Mouse (Mus musculus) intestine, postnatal 0 days (tissue): ENCODE measurements around the gene Efcab5. TPM values are rescaled to one million over a fixed set of nuclear protein-coding genes. Genes with fewer than 3 reads are reported as not detected.
A peak's percentile ranks its signal among the peaks of the same experiment; 100 is the strongest.
"Not testable (repeated sequence)": the region's sequence is repeated elsewhere in the genome, so short reads cannot be mapped to it uniquely, and the experiment has no call there.

Source experiments
- ATAC-seq: fragments of 200-750 bp; cut with Nextera tagmentation; 2 replicates; pipeline ENCODE4 v1.8.0; 2017; ENCODE audit warnings: mild to moderate bottlenecking, moderate TSS enrichment, moderate library complexity
- H3K27ac ChIP-seq: fragments of 300-500 bp; sonication (generic); 2 replicates; pipeline ENCODE4 v1.5.1; 2014; ENCODE audit warnings: mild to moderate bottlenecking, low read depth, low read length, moderate library complexity
- H3K27me3 ChIP-seq: fragments of 300-500 bp; sonication (generic); replicated peaks from 2 replicates; pipeline ENCODE4 v1.6.1; 2014; ENCODE audit warnings: low read length, mixed read lengths; ENCODE audit not compliant: control insufficient read depth, insufficient read depth
- H3K36me3 ChIP-seq: fragments of 300-500 bp; sonication (generic); 2 replicates; pipeline ENCODE4 v1.6.1; 2014; ENCODE audit warnings: mild to moderate bottlenecking, moderate library complexity; ENCODE audit not compliant: control insufficient read depth, insufficient read depth
- H3K4me1 ChIP-seq: fragments of 300-500 bp; sonication (generic); replicated peaks from 2 replicates; pipeline ENCODE4 v1.6.1; 2014; ENCODE audit warnings: antibody characterized with exemption, low read length, mixed read lengths; ENCODE audit not compliant: control insufficient read depth, insufficient read depth
- H3K4me2 ChIP-seq: fragments of 300-500 bp; sonication (generic); replicated peaks from 2 replicates; pipeline ENCODE4 v1.6.1; 2014; ENCODE audit warnings: low read depth, mild to moderate bottlenecking, moderate library complexity
- H3K4me3 ChIP-seq: fragments of 300-500 bp; sonication (generic); 2 replicates; pipeline ENCODE4 v1.5.1; 2014; ENCODE audit warnings: low read depth, low read length
- H3K9ac ChIP-seq: fragments of 300-500 bp; sonication (generic); 2 replicates; pipeline ENCODE4 v1.6.1; 2014; ENCODE audit warnings: mild to moderate bottlenecking, low read depth, low read length
- H3K9me3 ChIP-seq: fragments of 300-500 bp; sonication (generic); 2 replicates; pipeline ENCODE4 v1.6.1; 2016; ENCODE audit warnings: mixed run types; ENCODE audit not compliant: control insufficient read depth
- CTCF ChIP-seq: sonication (generic); IDR thresholded peaks from 2 replicates; pipeline ENCODE4 v1.5.1; 2016; ENCODE audit warnings: low read depth, mild to moderate bottlenecking, control low read depth, antibody characterized with exemption, moderate library complexity
- WGBS: fragments of 180-500 bp; shearing (Covaris S2); extraction: QIAGEN DNeasy Blood & Tissue Kit; methylation state at CpG from one replicate; pipeline ENCODE4 v1.1.7; 2014; 5-methylcytosine and 5-hydroxymethylcytosine counted together
- polyA plus RNA-seq: library from polyadenylated mRNA; unstranded; fragments of >200 nt; fragmentation: Nextera tagmentation; extraction: Ambion mirVana; gene quantifications from 2 replicates; pipeline ENCODE4 v1.2.1, GENCODE M21; 2015

The Efcab5 gene
- polyA plus RNA-seq, 1 experiment from 2014 or later = 0.46 TPM

GRCm38 (mm10) chr11:77160744-77161143 lies 28.0 kb downstream of the Efcab5 start:
- no peaks in the 10 kb centered on the region for H3K27me3 ChIP-seq
- no peaks in the 10 kb centered on the region for H3K4me1 ChIP-seq
- no peaks in the 10 kb centered on the region; the same call in 1 of the 2 replicates for H3K9me3 ChIP-seq
- peak overlapping the region; percentile 21; the same call in 1 of the 2 replicates for H3K4me2 ChIP-seq
- ATAC-seq = peak; percentile 49
- no peak overlapping the region for H3K9ac ChIP-seq
- TF ChIP-seq CTCF = no peak
- H3K4me3 ChIP-seq = no peak overlapping the region
- H3K36me3 ChIP-seq = no peaks in the 10 kb centered on the region
- H3K27ac ChIP-seq = no peak overlapping the region
- WGBS = 32% methylated on average over 1 of the region's 1 CpGs

GRCm38 (mm10) chr11:77160341-77160740 lies 28.4 kb downstream of the Efcab5 start:
- Histone ChIP-seq H3K9ac (no peak overlapping the region), H3K27me3 (no peaks in the 10 kb centered on the region), H3K4me2 (peak overlapping the region; percentile 21), H3K27ac (no peak overlapping the region), H3K9me3 (no peaks in the 10 kb centered on the region; the same call in 1 of the 2 replicates), H3K36me3 (no peaks in the 10 kb centered on the region), H3K4me1 (no peaks in the 10 kb centered on the region), H3K4me3 (no peak overlapping the region)
- WGBS = 51% methylated on average over 9 of the region's 9 CpGs
- TF ChIP-seq CTCF = no peak
- ATAC-seq = peak; percentile 54

GRCm38 (mm10) chr11:77154214-77154613 lies 34.6 kb downstream of the Efcab5 start:
- H3K9me3 ChIP-seq = no peaks in the 10 kb centered on the region; the same call in 1 of the 2 replicates
- 79% methylated on average over 5 of the region's 5 CpGs for WGBS
- no peak overlapping the region for H3K9ac ChIP-seq
- no peak overlapping the region for H3K4me3 ChIP-seq
- no peak for ATAC-seq
- H3K27me3 ChIP-seq = no peaks in the 10 kb centered on the region
- no peaks in the 10 kb centered on the region for H3K4me1 ChIP-seq
- H3K36me3 ChIP-seq = no peaks in the 10 kb centered on the region
- no peak overlapping the region for H3K27ac ChIP-seq
- no peak for TF ChIP-seq CTCF
- no peak overlapping the region for H3K4me2 ChIP-seq

- 93% methylated on average over 6 of the region's 6 CpGs for WGBS
- Histone ChIP-seq H3K27me3 (no peaks in the 10 kb centered on the region), H3K9ac (no peak overlapping the region), H3K4me3 (no peak overlapping the region), H3K4me1 (no peaks in the 10 kb centered on the region), H3K27ac (no peak overlapping the region), H3K36me3 (no peaks in the 10 kb centered on the region), H3K4me2 (no peak overlapping the region), H3K9me3 (peaks cover 4% of the 10 kb centered on the region; the same call in 1 of the 2 replicates)
- ATAC-seq = no peak
- TF ChIP-seq CTCF = no peak
Observed at GRCm38 (mm10) chr11:77150806-77151205, 38.0 kb downstream of the Efcab5 start.

- not testable (repeated sequence) for H3K36me3 ChIP-seq, H3K4me2 ChIP-seq, H3K4me3 ChIP-seq, H3K9me3 ChIP-seq, H3K4me1 ChIP-seq, ATAC-seq, H3K9ac ChIP-seq, H3K27ac ChIP-seq, H3K27me3 ChIP-seq
- 66% methylated on average over 21 of the region's 22 CpGs for WGBS
Observed at GRCm38 (mm10) chr11:77149783-77150630, 38.8 kb downstream of the Efcab5 start.

- TF ChIP-seq CTCF = peak; percentile 10; the same call in 1 of the 2 replicates
- Histone ChIP-seq H3K4me1 (no peaks in the 10 kb centered on the region), H3K9me3 (0 out of 2 replicates have a peak, but pooled peaks cover 4% of the 10 kb centered on the region), H3K4me3 (no peak overlapping the region), H3K36me3 (no peaks in the 10 kb centered on the region), H3K9ac (no peak overlapping the region), H3K4me2 (no peak overlapping the region), H3K27me3 (no peaks in the 10 kb centered on the region), H3K27ac (no peak overlapping the region)
- WGBS = 86% methylated on average over 2 of the region's 2 CpGs
- no peak for ATAC-seq
Observed at GRCm38 (mm10) chr11:77148774-77149173, 40.0 kb downstream of the Efcab5 start.
